ENCODE assay signal across 8 mouse cellular contexts in genomic region chr9:107612191-107612944, GRCm38 (mm10). TPM values are rescaled to one million over a fixed set of nuclear protein-coding genes. Genes with fewer than 3 reads are reported as not detected.
DNase-seq lines count a peak whose midpoint lies in the region; ATAC-seq and TF ChIP-seq lines count a peak whose summit lies in the region.

No protein-coding gene starts in this region.

- WGBS in bone marrow, adult 2 months: under 1% methylated on average over 44 of the region's 48 CpGs
- WGBS in embryonic facial prominence, embryonic 15.5 days: 5% methylated on average over 38 of the region's 48 CpGs
- 4% methylated on average over 42 of the region's 48 CpGs for WGBS in kidney, embryonic 14.5 days

- H3K4me2 ChIP-seq in embryonic facial prominence, embryonic 15.5 days (replicated peaks): peak overlapping the region; percentile 75
- peak overlapping the region; percentile 77 for H3K4me2 ChIP-seq in kidney, embryonic 14.5 days (replicated peaks; ENCODE audit: low read depth, low read length)

- TF ChIP-seq POLR2A in bone marrow, adult 2 months (IDR thresholded peaks at IDR 0.05; ENCODE audit: borderline replicate concordance, control insufficient read depth, low read depth, low read length): peak; percentile 76; the same call in 1 of the 2 replicates

- H3K36me3 ChIP-seq in embryonic facial prominence, embryonic 15.5 days: peaks cover 36% of the 10 kb centered on the region
- peaks cover 35% of the 10 kb centered on the region for H3K36me3 ChIP-seq in kidney, embryonic 14.5 days (ENCODE audit: control insufficient read depth, insufficient read depth, low read length)

- DNase-seq in 416B (ENCODE audit: low read depth): peak; percentile 95
- peak; percentile 97 to 99 for DNase-seq in heart, adult 9 months (ENCODE audit: low spot score in 2 of 2)
- peak; percentile 98 for DNase-seq in liver
- DNase-seq in spleen, postnatal 4 days (ENCODE audit: low spot score in 2 of 2): peak; percentile 98 to 100

- peaks cover 4% of the 10 kb centered on the region for H3K4me1 ChIP-seq in bone marrow, adult 2 months (ENCODE audit: control insufficient read depth, insufficient read depth, low read length)
- peaks cover 58% of the 10 kb centered on the region for H3K4me1 ChIP-seq in embryonic facial prominence, embryonic 15.5 days
- H3K4me1 ChIP-seq in kidney, embryonic 14.5 days (ENCODE audit: control insufficient read depth, insufficient read depth, low read length): peaks cover 28% of the 10 kb centered on the region

- peak overlapping the region; percentile 64 for H3K27ac ChIP-seq in bone marrow, adult 2 months (ENCODE audit: control insufficient read depth, insufficient read depth, low read depth, low read length, poor library complexity)
- H3K27ac ChIP-seq in embryonic facial prominence, embryonic 15.5 days (replicated peaks): peak overlapping the region; percentile 95
- H3K27ac ChIP-seq in kidney, embryonic 14.5 days (ENCODE audit: low read depth, low read length): peak overlapping the region; percentile 88

- peak overlapping the region; percentile 37 for H3K4me3 ChIP-seq in bone marrow, adult 2 months (replicated peaks; ENCODE audit: control insufficient read depth, low read depth, low read length)
- H3K4me3 ChIP-seq in embryonic facial prominence, embryonic 15.5 days (replicated peaks): peak overlapping the region; percentile 42
- peak overlapping the region; percentile 38 for H3K4me3 ChIP-seq in kidney, embryonic 14.5 days (ENCODE audit: low read length)

- H3K9me3 ChIP-seq in embryonic facial prominence, embryonic 15.5 days (replicated peaks): no peaks in the 10 kb centered on the region
- no peaks in the 10 kb centered on the region for H3K9me3 ChIP-seq in kidney, embryonic 14.5 days (ENCODE audit: control insufficient read depth, low read length)

- peak overlapping the region; percentile 37 for H3K9ac ChIP-seq in embryonic facial prominence, embryonic 15.5 days
- H3K9ac ChIP-seq in kidney, embryonic 14.5 days (ENCODE audit: low read depth, low read length): peak overlapping the region; percentile 69

- peak; percentile 91 for TF ChIP-seq CTCF in bone marrow, adult 2 months (IDR thresholded peaks at IDR 0.05; ENCODE audit: control insufficient read depth, insufficient read depth, low read length)

- ATAC-seq in embryonic facial prominence, embryonic 15.5 days (ENCODE audit: insufficient number of reproducible peaks, low FRiP score, low TSS enrichment, low read depth): peak; percentile 92
- peak; percentile 93 for ATAC-seq in kidney, embryonic 14.5 days (ENCODE audit: low FRiP score, low TSS enrichment)
- peak; percentile 70 for ATAC-seq in monocyte, adult 5-6 weeks (replicated peaks; ENCODE audit: insufficient number of reproducible peaks, low FRiP score, low TSS enrichment, poor library complexity, severe bottlenecking)

- no peaks in the 10 kb centered on the region for H3K27me3 ChIP-seq in embryonic facial prominence, embryonic 15.5 days
- no peaks in the 10 kb centered on the region for H3K27me3 ChIP-seq in kidney, embryonic 14.5 days (ENCODE audit: control insufficient read depth, insufficient read depth, low read length)

RNA-seq across cellular contexts. Expression of gene Sema3b, which starts 3.3 kb away (rescaled TPM):
- polyA plus RNA-seq in bone marrow, adult 2 months (2011; ENCODE audit: insufficient read depth, insufficient read length, low replicate concordance, missing spikeins): 2.1 TPM in 1 of 2 replicates, not detected in the other
- 21.2 and 22.7 TPM in 2 replicates for polyA plus RNA-seq in embryonic facial prominence, embryonic 15.5 days (2015; fragmentation: Nextera tagmentation; extraction: Ambion mirVana)
- 6.4 and 9.5 TPM in 2 replicates for polyA plus RNA-seq in kidney, embryonic 14.5 days (2014; fragmentation: Nextera tagmentation; extraction: Ambion mirVana)
- total RNA-seq in monocyte, adult 5-6 weeks (2017): 0.10 TPM in 1 of 3 replicates, not detected in the others

RNA-seq across cellular contexts. Expression of gene Gnai2, which starts 22.8 kb away (rescaled TPM):
- polyA plus RNA-seq in bone marrow, adult 2 months (2011; ENCODE audit: insufficient read depth, insufficient read length, low replicate concordance, missing spikeins): 198 and 273 TPM in 2 replicates
- polyA plus RNA-seq in embryonic facial prominence, embryonic 15.5 days (2015; fragmentation: Nextera tagmentation; extraction: Ambion mirVana): 458 and 459 TPM in 2 replicates
- polyA plus RNA-seq in kidney, embryonic 14.5 days (2014; fragmentation: Nextera tagmentation; extraction: Ambion mirVana): 386 and 445 TPM in 2 replicates
- 646 to 794 TPM (median 705 TPM) in 3 replicates for total RNA-seq in monocyte, adult 5-6 weeks (2017)

RNA-seq across cellular contexts. Expression of gene Ifrd2, which starts 24.9 kb away (rescaled TPM):
- 172 and 173 TPM in 2 replicates for polyA plus RNA-seq in bone marrow, adult 2 months (2011; ENCODE audit: insufficient read depth, insufficient read length, low replicate concordance, missing spikeins)
- polyA plus RNA-seq in embryonic facial prominence, embryonic 15.5 days (2015; fragmentation: Nextera tagmentation; extraction: Ambion mirVana): 46.8 and 47.1 TPM in 2 replicates
- polyA plus RNA-seq in kidney, embryonic 14.5 days (2014; fragmentation: Nextera tagmentation; extraction: Ambion mirVana): 59.1 and 61.4 TPM in 2 replicates
- 5.5 to 11.1 TPM (median 8.8 TPM) in 3 replicates for total RNA-seq in monocyte, adult 5-6 weeks (2017)

RNA-seq across cellular contexts. Expression of gene Hyal3, which starts 31.8 kb away (rescaled TPM):
- 2.8 TPM in 1 of 2 replicates, not detected in the other for polyA plus RNA-seq in bone marrow, adult 2 months (2011; ENCODE audit: insufficient read depth, insufficient read length, low replicate concordance, missing spikeins)
- 2.0 TPM in 2 replicates for polyA plus RNA-seq in embryonic facial prominence, embryonic 15.5 days (2015; fragmentation: Nextera tagmentation; extraction: Ambion mirVana)
- 0.84 and 1.5 TPM in 2 replicates for polyA plus RNA-seq in kidney, embryonic 14.5 days (2014; fragmentation: Nextera tagmentation; extraction: Ambion mirVana)
- total RNA-seq in monocyte, adult 5-6 weeks (2017): 1.4 TPM in 1 of 3 replicates, not detected in the others

RNA-seq across cellular contexts. Expression of gene Naa80, which starts 33.7 kb away (rescaled TPM):
- polyA plus RNA-seq in bone marrow, adult 2 months (2011; ENCODE audit: insufficient read depth, insufficient read length, low replicate concordance, missing spikeins): 14.9 and 34.9 TPM in 2 replicates
- polyA plus RNA-seq in embryonic facial prominence, embryonic 15.5 days (2015; fragmentation: Nextera tagmentation; extraction: Ambion mirVana): 21.5 and 22.8 TPM in 2 replicates
- 16.0 and 18.4 TPM in 2 replicates for polyA plus RNA-seq in kidney, embryonic 14.5 days (2014; fragmentation: Nextera tagmentation; extraction: Ambion mirVana)
- 3.6 to 5.4 TPM (median 5.4 TPM) in 3 replicates for total RNA-seq in monocyte, adult 5-6 weeks (2017)

Comparison
In these comparisons a context has a peak if more than half of its experiments do, and no peak if none do; other contexts are left out.
1. Peak in every context shown above with its lines: DNase-seq, ATAC-seq, H3K4me3 ChIP-seq and H3K27ac ChIP-seq.